Mouse (Mus musculus): ENCODE measurements around the gene Prox1.

The Prox1 gene

GRCm38 (mm10) chr1:190169911-190170818 is at the start of gene Prox1:
TSS of gene Prox1 (minus strand) at chr1:190170714.
- DNase-seq = peak; percentile 75

- no peak for DNase-seq
Observed at GRCm38 (mm10) chr1:190216621-190217020, 46.1 kb upstream of the Prox1 start.

- no peak for DNase-seq
Observed at GRCm38 (mm10) chr1:190214626-190215025, 44.1 kb upstream of the Prox1 start.

GRCm38 (mm10) chr1:190213175-190213574 is 42.7 kb upstream of the Prox1 start:
- no peak for DNase-seq

GRCm38 (mm10) chr1:190207246-190207645 is 36.7 kb upstream of the Prox1 start:
- no peak for DNase-seq

GRCm38 (mm10) chr1:190205691-190206090 is 35.2 kb upstream of the Prox1 start:
- DNase-seq = no peak

- no peak for DNase-seq
Observed at GRCm38 (mm10) chr1:190204378-190205070, 34.0 kb upstream of the Prox1 start.

- DNase-seq = no peak
Observed at GRCm38 (mm10) chr1:190201696-190202095, 31.2 kb upstream of the Prox1 start.

- no peak for DNase-seq
Observed at GRCm38 (mm10) chr1:190200996-190201395, 30.5 kb upstream of the Prox1 start.

- DNase-seq = no peak
Observed at GRCm38 (mm10) chr1:190198247-190198646, 27.7 kb upstream of the Prox1 start.

- DNase-seq = no peak
Observed at GRCm38 (mm10) chr1:190192011-190192410, 21.5 kb upstream of the Prox1 start.

- no peak for DNase-seq
Observed at GRCm38 (mm10) chr1:190190231-190190965, 19.9 kb upstream of the Prox1 start.

- DNase-seq = no peak
Observed at GRCm38 (mm10) chr1:190189125-190189524, 18.6 kb upstream of the Prox1 start.

- no peak for DNase-seq
Observed at GRCm38 (mm10) chr1:190186336-190186735, 15.8 kb upstream of the Prox1 start.

- no peak for DNase-seq
Observed at GRCm38 (mm10) chr1:190185284-190185683, 14.8 kb upstream of the Prox1 start.

- no peak for DNase-seq
Observed at GRCm38 (mm10) chr1:190183574-190183973, 13.1 kb upstream of the Prox1 start.

GRCm38 (mm10) chr1:190181765-190182164 is 11.3 kb upstream of the Prox1 start:
- DNase-seq = no peak

- no peak for DNase-seq
Observed at GRCm38 (mm10) chr1:190180861-190181260, 10.3 kb upstream of the Prox1 start.

GRCm38 (mm10) chr1:190176961-190177360 is 6.4 kb upstream of the Prox1 start:
- no peak for DNase-seq

GRCm38 (mm10) chr1:190174671-190175661 is 4.5 kb upstream of the Prox1 start:
- DNase-seq = peak; percentile 69

GRCm38 (mm10) chr1:190174231-190174630 is 3.7 kb upstream of the Prox1 start:
- DNase-seq = peak; percentile 76

GRCm38 (mm10) chr1:190173596-190173995 is 3.1 kb upstream of the Prox1 start:
- no peak for DNase-seq
